Mouse (Mus musculus): ENCODE results near the gene Phtf1. TPM values are rescaled to one million over a fixed set of nuclear protein-coding genes. Genes with fewer than 3 reads are reported as not detected.

Gene Phtf1
- 7.5 and 8.5 TPM in 2 replicates for polyA plus RNA-seq (2015; fragmentation: Nextera tagmentation; extraction: Ambion mirVana)

DNA sequence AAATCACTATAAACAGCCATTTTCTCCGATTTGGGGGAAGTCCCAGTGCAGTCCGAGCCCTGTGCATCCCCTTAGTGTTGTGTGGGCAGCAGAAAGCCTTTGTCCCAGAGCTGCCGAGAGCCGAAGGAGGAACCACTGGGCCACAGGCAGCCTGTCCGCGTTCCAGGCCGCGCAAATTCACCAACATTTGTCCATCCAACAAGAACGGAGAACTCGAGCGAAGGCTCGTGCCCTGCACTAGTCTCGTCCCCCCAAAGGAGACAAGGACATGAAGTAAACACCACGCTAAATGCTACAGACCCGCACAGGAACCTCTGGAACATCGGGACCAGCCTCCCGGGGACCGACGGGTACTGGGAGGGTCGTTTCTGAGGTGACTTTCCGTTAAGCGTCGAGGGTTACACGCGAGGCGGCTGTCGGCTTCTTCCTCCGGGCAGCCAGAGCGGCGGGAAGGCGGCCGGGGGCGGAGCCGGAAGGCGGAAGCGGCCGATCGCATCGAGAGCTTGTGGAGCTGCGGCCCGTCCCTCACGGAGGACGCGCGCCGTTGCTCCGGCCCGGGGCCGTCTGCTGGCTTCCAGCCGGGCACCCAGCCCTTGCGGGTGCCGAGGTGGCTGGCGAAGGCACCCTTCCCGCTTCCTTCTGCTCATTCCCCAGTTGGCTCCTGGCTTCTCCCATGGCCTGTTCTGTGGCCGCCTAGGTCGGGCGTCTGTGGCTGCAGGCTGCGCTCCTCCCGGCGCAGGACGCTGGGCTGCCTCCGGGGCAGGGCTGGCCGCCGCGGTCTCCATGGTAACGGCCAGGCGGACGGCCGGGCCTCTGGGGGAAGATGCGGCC lies at the start of gene Phtf1:
Gene Phtf1 (plus strand): TSS at position 250 of the 831 bp plus-strand sequence.

Other genes starting within 250 kb of the Phtf1 start
- gene Olfml3, start 230.1 kb upstream of the Phtf1 start, polyA plus RNA-seq (2015; fragmentation: Nextera tagmentation; extraction: Ambion mirVana), result 21.7 and 23.5 TPM in 2 replicates
- gene Gm10964, start 228.7 kb upstream of the Phtf1 start, polyA plus RNA-seq (2015; fragmentation: Nextera tagmentation; extraction: Ambion mirVana), result not detected in 2 replicates
- 5.0 and 5.8 TPM in 2 replicates for gene Hipk1, start 176.5 kb upstream of the Phtf1 start, polyA plus RNA-seq (2015; fragmentation: Nextera tagmentation; extraction: Ambion mirVana)
- 8.2 and 11.0 TPM in 2 replicates for gene Dclre1b, start 158.7 kb upstream of the Phtf1 start, polyA plus RNA-seq (2015; fragmentation: Nextera tagmentation; extraction: Ambion mirVana)
- 19.5 and 20.2 TPM in 2 replicates for gene Ap4b1, start 158.6 kb upstream of the Phtf1 start, polyA plus RNA-seq (2015; fragmentation: Nextera tagmentation; extraction: Ambion mirVana)
- 0.17 TPM in 1 of 2 replicates, not detected in the other for gene Gm43064, start 158.5 kb upstream of the Phtf1 start, polyA plus RNA-seq (2015; fragmentation: Nextera tagmentation; extraction: Ambion mirVana)
- gene Bcl2l15, start 135.5 kb upstream of the Phtf1 start, polyA plus RNA-seq (2015; fragmentation: Nextera tagmentation; extraction: Ambion mirVana), result 0.14 and 0.17 TPM in 2 replicates
- 0.32 and 0.62 TPM in 2 replicates for gene Ptpn22, start 108.3 kb upstream of the Phtf1 start, polyA plus RNA-seq (2015; fragmentation: Nextera tagmentation; extraction: Ambion mirVana)
- gene Rsbn1, start 54.0 kb upstream of the Phtf1 start, polyA plus RNA-seq (2015; fragmentation: Nextera tagmentation; extraction: Ambion mirVana), result 5.4 and 5.7 TPM in 2 replicates

Data from skeletal muscle tissue, postnatal 0 days (tissue).